Mouse (Mus musculus) forebrain, embryonic 13.5 days (tissue): ENCODE measurements around the gene Ucp1. TPM values are rescaled to one million over a fixed set of nuclear protein-coding genes. Genes with fewer than 3 reads are reported as not detected.
"Not testable (repeated sequence)": the region's sequence is repeated elsewhere in the genome, so short reads cannot be mapped to it uniquely, and the experiment has no call there.

Experiments used
- ATAC-seq: fragments of 200-750 bp; cut with Nextera tagmentation; 2 replicates; pipeline ENCODE4 v1.8.0; 2017
- H3K27ac ChIP-seq: fragments of 300-500 bp; sonication (generic); 2 replicates; pipeline ENCODE4 v1.5.1; 2015; ENCODE audit warnings: inconsistent platforms, mild to moderate bottlenecking, moderate library complexity
- H3K27me3 ChIP-seq: fragments of 300-500 bp; sonication (generic); 2 replicates; pipeline ENCODE4 v1.6.1; 2015; ENCODE audit warnings: mild to moderate bottlenecking, inconsistent platforms
- H3K36me3 ChIP-seq: fragments of 300-500 bp; sonication (generic); 2 replicates; pipeline ENCODE4 v1.6.1; 2015; ENCODE audit warnings: mild to moderate bottlenecking, inconsistent platforms; ENCODE audit not compliant: poor library complexity, severe bottlenecking
- H3K4me1 ChIP-seq: fragments of 300-500 bp; sonication (generic); 2 replicates; pipeline ENCODE4 v1.6.1; 2015; ENCODE audit warnings: inconsistent platforms
- H3K4me2 ChIP-seq: fragments of 300-500 bp; sonication (generic); 2 replicates; pipeline ENCODE4 v1.6.1; 2015; ENCODE audit warnings: inconsistent platforms, mild to moderate bottlenecking, moderate library complexity
- H3K4me3 ChIP-seq: fragments of 300-500 bp; sonication (generic); 2 replicates; pipeline ENCODE4 v1.5.1; 2015; ENCODE audit warnings: mild to moderate bottlenecking, inconsistent platforms
- H3K9ac ChIP-seq: fragments of 300-500 bp; sonication (generic); 2 replicates; pipeline ENCODE4 v1.6.1; 2015; ENCODE audit warnings: mild to moderate bottlenecking, inconsistent platforms
- H3K9me3 ChIP-seq: fragments of 300-500 bp; sonication (generic); replicated peaks from 2 replicates; pipeline ENCODE4 v1.6.1; 2016; ENCODE audit warnings: inconsistent platforms
- WGBS: fragments of 180-500 bp; shearing (Covaris S2); methylation state at CpG from one replicate; pipeline ENCODE4 v1.1.7; 2015; 5-methylcytosine and 5-hydroxymethylcytosine counted together
- polyA plus RNA-seq: library from polyadenylated mRNA; unstranded; fragments of >200 nt; fragmentation: Nextera tagmentation; extraction: Ambion mirVana; gene quantifications from 2 replicates; pipeline ENCODE4 v1.2.1, GENCODE M21; 2015

Ucp1 gene
- polyA plus RNA-seq, 1 experiment from 2014 or later: not detected

GRCm38 (mm10) chr8:83297375-83297774 lies 7.2 kb downstream of the Ucp1 start:
- no peaks in the 10 kb centered on the region for H3K36me3 ChIP-seq
- 0 out of 2 replicates have a peak, but pooled peaks cover 4% of the 10 kb centered on the region for H3K9me3 ChIP-seq
- H3K9ac ChIP-seq: no peak overlapping the region
- no peak for ATAC-seq
- 81% methylated on average over 4 of the region's 4 CpGs for WGBS
- no peaks in the 10 kb centered on the region for H3K27me3 ChIP-seq
- H3K4me3 ChIP-seq: no peak overlapping the region
- no peaks in the 10 kb centered on the region for H3K4me1 ChIP-seq
- no peak overlapping the region for H3K27ac ChIP-seq
- H3K4me2 ChIP-seq: no peak overlapping the region

- no peaks in the 10 kb centered on the region for H3K27me3 ChIP-seq
- no peak overlapping the region for H3K27ac ChIP-seq
- no peaks in the 10 kb centered on the region for H3K36me3 ChIP-seq
- H3K9me3 ChIP-seq: 0 out of 2 replicates have a peak, but pooled peaks cover 4% of the 10 kb centered on the region
- no peak overlapping the region for H3K9ac ChIP-seq
- no peaks in the 10 kb centered on the region for H3K4me1 ChIP-seq
- ATAC-seq: no peak
- H3K4me2 ChIP-seq: no peak overlapping the region
- WGBS: 46% methylated on average over 1 of the region's 1 CpGs
- H3K4me3 ChIP-seq: no peak overlapping the region
These were observed 10.0 kb downstream of the Ucp1 start for GRCm38 (mm10) chr8:83300135-83300534.

- Histone ChIP-seq H3K9ac (no peak overlapping the region), H3K27me3 (no peaks in the 10 kb centered on the region), H3K4me3 (no peak overlapping the region), H3K9me3 (0 out of 2 replicates have a peak, but pooled peaks cover 3% of the 10 kb centered on the region), H3K36me3 (no peaks in the 10 kb centered on the region), H3K4me2 (no peak overlapping the region), H3K27ac (no peak overlapping the region), H3K4me1 (no peaks in the 10 kb centered on the region)
- 79% methylated on average over 1 of the region's 1 CpGs for WGBS
- ATAC-seq: no peak
These were observed 14.8 kb downstream of the Ucp1 start for GRCm38 (mm10) chr8:83304946-83305345.

DNA sequence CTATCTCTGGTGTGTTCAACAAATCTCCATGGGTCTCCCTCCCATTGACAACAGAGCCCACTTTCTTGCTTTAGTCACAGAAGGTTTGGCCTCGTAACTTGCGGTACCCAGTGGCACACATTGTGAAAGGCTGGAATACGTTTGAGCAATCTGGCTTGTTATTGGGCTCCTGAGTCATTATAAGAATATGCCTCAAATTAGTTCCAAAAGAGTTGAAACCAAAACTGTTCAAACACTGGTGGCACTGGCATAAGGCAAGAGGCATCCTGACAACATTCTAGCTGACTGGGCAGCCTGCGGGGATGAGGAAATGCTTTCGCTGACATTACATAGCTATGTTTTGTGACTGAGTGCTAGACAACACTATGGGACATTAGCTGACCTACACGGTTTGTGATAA lies 19.7 kb downstream of the Ucp1 start:
- no peak overlapping the region for H3K4me3 ChIP-seq
- ATAC-seq: no peak

GRCm38 (mm10) chr8:83315084-83315483 lies 24.9 kb downstream of the Ucp1 start:
- H3K27me3 ChIP-seq, H3K9me3 ChIP-seq, H3K4me3 ChIP-seq, ATAC-seq, H3K9ac ChIP-seq, H3K4me2 ChIP-seq, H3K27ac ChIP-seq, H3K4me1 ChIP-seq: not testable (repeated sequence)
- peaks cover 51% of the 10 kb centered on the region for H3K36me3 ChIP-seq
- 88% methylated on average over 4 of the region's 4 CpGs for WGBS

More for the DNA sequence above, 19.7 kb downstream of the Ucp1 start:
- H3K4me2 ChIP-seq: no peak overlapping the region
- 92% methylated on average over 6 of the region's 6 CpGs for WGBS
- H3K4me1 ChIP-seq: no peaks in the 10 kb centered on the region
- H3K9ac ChIP-seq: no peak overlapping the region
- H3K27me3 ChIP-seq: no peaks in the 10 kb centered on the region
- H3K9me3 ChIP-seq: no peaks in the 10 kb centered on the region
- H3K27ac ChIP-seq: no peak overlapping the region
- H3K36me3 ChIP-seq: peaks cover 13% of the 10 kb centered on the region

GRCm38 (mm10) chr8:83315691-83316090 lies 25.5 kb downstream of the Ucp1 start:
- H3K4me1 ChIP-seq: no peaks in the 10 kb centered on the region
- peaks cover 56% of the 10 kb centered on the region for H3K36me3 ChIP-seq
- no peak for ATAC-seq
- no peaks in the 10 kb centered on the region for H3K27me3 ChIP-seq
- H3K27ac ChIP-seq: no peak overlapping the region
- no peaks in the 10 kb centered on the region for H3K9me3 ChIP-seq
- WGBS: 81% methylated on average over 2 of the region's 2 CpGs
- H3K4me3 ChIP-seq: no peak overlapping the region
- no peak overlapping the region for H3K4me2 ChIP-seq
- no peak overlapping the region for H3K9ac ChIP-seq

GRCm38 (mm10) chr8:83320543-83320942 lies 30.4 kb downstream of the Ucp1 start:
- peaks cover 62% of the 10 kb centered on the region for H3K36me3 ChIP-seq
- H3K9me3 ChIP-seq: no peaks in the 10 kb centered on the region
- H3K4me3 ChIP-seq: no peak overlapping the region
- no peak overlapping the region for H3K4me2 ChIP-seq
- H3K9ac ChIP-seq: no peak overlapping the region
- WGBS: 39% methylated on average over 3 of the region's 3 CpGs
- H3K27me3 ChIP-seq: no peaks in the 10 kb centered on the region
- no peak overlapping the region for H3K27ac ChIP-seq
- no peak for ATAC-seq
- H3K4me1 ChIP-seq: no peaks in the 10 kb centered on the region

- Histone ChIP-seq H3K27me3 (no peaks in the 10 kb centered on the region), H3K36me3 (peaks cover 56% of the 10 kb centered on the region), H3K9me3 (no peaks in the 10 kb centered on the region), H3K4me1 (no peaks in the 10 kb centered on the region), H3K4me3 (no peak overlapping the region), H3K27ac (no peak overlapping the region), H3K9ac (no peak overlapping the region), H3K4me2 (no peak overlapping the region)
- ATAC-seq: no peak
- 96% methylated on average over 6 of the region's 6 CpGs for WGBS
These were observed 32.2 kb downstream of the Ucp1 start for GRCm38 (mm10) chr8:83322374-83322773.

DNA sequence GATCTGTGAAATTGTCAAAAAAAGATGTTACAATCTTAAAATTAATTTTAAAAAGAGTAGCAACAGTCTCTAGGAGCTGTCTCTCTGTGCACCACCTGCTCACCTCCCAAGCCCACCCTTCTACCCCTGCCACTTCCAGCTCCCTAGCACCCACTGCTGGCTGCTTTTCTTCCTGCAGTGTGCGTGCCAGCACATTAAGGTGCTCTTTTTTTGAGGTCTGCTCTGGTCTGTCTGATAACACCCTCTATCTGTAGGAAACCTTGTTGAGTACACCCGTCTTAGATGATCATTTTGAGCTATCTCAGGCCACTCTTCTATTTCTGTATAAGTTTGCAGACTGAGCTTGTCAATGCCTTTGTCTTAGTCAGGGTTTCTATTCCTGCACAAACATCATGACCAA lies 32.9 kb downstream of the Ucp1 start:
- Histone ChIP-seq H3K27ac (no peak overlapping the region), H3K9ac (no peak overlapping the region), H3K9me3 (no peaks in the 10 kb centered on the region), H3K36me3 (peaks cover 57% of the 10 kb centered on the region), H3K27me3 (no peaks in the 10 kb centered on the region), H3K4me1 (no peaks in the 10 kb centered on the region), H3K4me3 (no peak overlapping the region), H3K4me2 (no peak overlapping the region)
- 0 out of 2 replicates have a peak, but pooled peaks have one; percentile 21 for ATAC-seq
- 86% methylated on average over 2 of the region's 2 CpGs for WGBS

DNA sequence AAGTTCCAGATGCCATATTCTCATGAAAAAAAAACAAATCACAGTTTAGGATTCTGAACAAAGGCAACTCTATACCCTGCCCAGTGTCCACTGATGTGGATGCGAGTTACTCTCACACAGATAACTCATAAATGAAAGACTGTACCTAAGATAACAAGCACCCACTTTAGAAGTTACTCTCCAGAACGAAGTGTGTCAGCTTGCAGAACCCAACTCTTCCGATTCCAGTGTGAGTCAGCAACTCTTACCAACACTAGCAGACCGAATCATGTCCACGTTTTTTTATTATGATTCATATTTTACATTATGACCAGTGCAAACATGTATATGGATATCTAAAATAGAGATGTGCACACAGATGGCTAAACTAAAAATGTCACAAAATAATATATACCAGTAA lies 37.7 kb downstream of the Ucp1 start:
- no peaks in the 10 kb centered on the region for H3K27me3 ChIP-seq
- H3K4me2 ChIP-seq: no peak overlapping the region
- no peaks in the 10 kb centered on the region for H3K9me3 ChIP-seq
- peaks cover 13% of the 10 kb centered on the region for H3K4me1 ChIP-seq
- H3K36me3 ChIP-seq: peaks cover 26% of the 10 kb centered on the region
- ATAC-seq: no peak
- WGBS: 94% methylated on average over 5 of the region's 5 CpGs
- no peak overlapping the region for H3K4me3 ChIP-seq
- H3K9ac ChIP-seq: no peak overlapping the region
- H3K27ac ChIP-seq: no peak overlapping the region

DNA sequence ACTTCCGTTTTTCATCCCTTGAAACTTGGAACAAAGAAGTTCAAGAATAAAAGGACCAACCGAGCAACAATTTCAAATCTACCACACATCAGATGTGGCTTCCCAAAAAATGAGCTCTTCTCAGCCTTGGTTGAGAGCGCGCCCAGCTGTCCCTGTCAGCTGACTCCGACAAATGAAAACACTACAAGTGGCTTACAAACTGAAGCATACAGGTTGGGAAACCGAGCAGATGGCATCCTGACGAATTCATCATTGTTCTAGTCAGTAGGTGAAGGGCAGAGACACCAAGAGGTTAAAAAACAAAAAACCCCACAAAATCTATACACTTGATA lies 41.4 kb downstream of the Ucp1 start:
- H3K4me2 ChIP-seq: peak overlapping the region; percentile 82
- no peaks in the 10 kb centered on the region for H3K9me3 ChIP-seq
- peaks cover 15% of the 10 kb centered on the region for H3K4me1 ChIP-seq
- no peaks in the 10 kb centered on the region for H3K27me3 ChIP-seq
- peak overlapping the region; percentile 82 for H3K4me3 ChIP-seq
- peaks cover 22% of the 10 kb centered on the region for H3K36me3 ChIP-seq
- 5% methylated on average over 7 of the region's 7 CpGs for WGBS
- peak overlapping the region; percentile 81 for H3K27ac ChIP-seq
- peak overlapping the region; percentile 81 for H3K9ac ChIP-seq
- ATAC-seq: peak; percentile 28; the same call in 1 of the 2 replicates

- H3K4me3 ChIP-seq: peak within 1 kb of the TSS; percentile 82
- H3K9ac ChIP-seq: peak within 1 kb of the TSS; percentile 81
- H3K4me2 ChIP-seq: peak within 1 kb of the TSS; percentile 82
- WGBS: under 1% methylated on average over 82 of the region's 85 CpGs
- ATAC-seq: peak; percentile 98
- peaks cover 16% of the 10 kb centered on the region for H3K36me3 ChIP-seq
- peaks cover 15% of the 10 kb centered on the region for H3K4me1 ChIP-seq
- no peaks in the 10 kb centered on the region for H3K27me3 ChIP-seq
- H3K27ac ChIP-seq: peak within 1 kb of the TSS; percentile 81
- no peaks in the 10 kb centered on the region for H3K9me3 ChIP-seq
These were observed 41.9 kb downstream of the Ucp1 start, which contains the start of gene Elmod2 for GRCm38 (mm10) chr8:83331899-83332697. Gene Elmod2 (minus strand): TSS chr8:83332486.
